Mouse (Mus musculus) thymus, adult 2 months (tissue): ENCODE data around the gene Erbb4. TPM values are rescaled to one million over a fixed set of nuclear protein-coding genes. Genes with fewer than 3 reads are reported as not detected.

ENCODE experiments used
- DNase-seq: peaks from one replicate; pipeline ENCODE4 v3.0.0; 2021
- H3K27ac ChIP-seq: fragments of 200-500 bp; 2 replicates; pipeline ENCODE4 v1.5.1; 2012; ENCODE audit warnings: low read length, control low read depth; ENCODE audit not compliant: control insufficient read depth, insufficient read depth
- H3K27me3 ChIP-seq: fragments of 200-500 bp; 2 replicates; pipeline ENCODE4 v1.6.1; 2012; ENCODE audit warnings: mild to moderate bottlenecking, low read length, moderate library complexity, mixed read lengths; ENCODE audit not compliant: control insufficient read depth, insufficient read depth
- H3K36me3 ChIP-seq: fragments of 200-500 bp; 2 replicates; pipeline ENCODE4 v1.6.1; 2012; ENCODE audit warnings: mild to moderate bottlenecking, low read length, moderate library complexity; ENCODE audit not compliant: control insufficient read depth, insufficient read depth
- H3K4me1 ChIP-seq: fragments of 200-500 bp; replicated peaks from 2 replicates; pipeline ENCODE4 v1.6.1; 2012; ENCODE audit warnings: low read length; ENCODE audit not compliant: control insufficient read depth, insufficient read depth
- H3K4me3 ChIP-seq: fragments of 200-500 bp; 2 replicates; pipeline ENCODE4 v1.5.1; 2012; ENCODE audit warnings: mild to moderate bottlenecking, low read length, control low read depth, moderate library complexity; ENCODE audit not compliant: control insufficient read depth, insufficient read depth
- CTCF ChIP-seq: fragments of 200-500 bp; IDR thresholded peaks from 2 replicates; pipeline ENCODE4 v1.5.1; 2012; ENCODE audit warnings: mild to moderate bottlenecking, control low read depth, low read length, moderate library complexity, borderline replicate concordance; ENCODE audit not compliant: control insufficient read depth, poor library complexity, insufficient read depth; ENCODE audit errors: extremely low read depth
- POLR2A ChIP-seq: fragments of 200-500 bp; IDR thresholded peaks from 2 replicates; pipeline ENCODE4 v1.6.1; 2012; ENCODE audit warnings: mild to moderate bottlenecking, low read length, control low read depth, moderate library complexity; ENCODE audit not compliant: control insufficient read depth, poor library complexity, insufficient read depth; ENCODE audit errors: extremely low read depth
- WGBS: fragments of 180-500 bp; shearing (Covaris S2); methylation state at CpG from one replicate; pipeline ENCODE4 v1.1.7; 2018; 5-methylcytosine and 5-hydroxymethylcytosine counted together
- polyA plus RNA-seq: library from polyadenylated mRNA; depleted of rRNA; stranded (reverse); fragments of >200 nt; gene quantifications from 2 replicates; pipeline ENCODE4 v1.2.3, GENCODE M21; 2012

Gene Erbb4
- polyA plus RNA-seq, 1 experiment = 0.09 TPM

DNA sequence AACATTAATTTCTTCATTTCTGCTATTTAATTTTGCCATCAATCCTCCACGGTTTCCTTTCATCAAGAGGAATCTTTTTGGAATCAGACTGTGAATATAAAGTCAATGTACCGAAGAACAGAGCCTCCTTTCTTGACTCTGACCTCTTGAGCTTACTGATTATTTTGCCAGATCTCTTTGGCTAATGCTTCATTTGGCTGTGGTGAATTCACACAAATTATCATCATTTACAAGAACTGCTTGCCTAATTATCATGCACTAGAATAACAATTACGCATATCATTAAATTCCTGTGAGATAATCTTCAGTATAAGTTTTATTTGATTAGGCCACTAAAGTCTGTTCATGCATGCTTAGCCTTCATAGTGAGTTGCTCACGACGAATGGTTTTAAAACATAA is 345.4 kb downstream of the Erbb4 start:
- Histone ChIP-seq H3K4me3 (no peak overlapping the region), H3K4me1 (no peaks in the 10 kb centered on the region), H3K27ac (no peak overlapping the region), H3K27me3 (no peaks in the 10 kb centered on the region), H3K36me3 (no peaks in the 10 kb centered on the region)
- TF ChIP-seq POLR2A (no peak), CTCF (no peak)
- DNase-seq = no peak
- 92% methylated on average over 5 of the region's 5 CpGs for WGBS

DNA sequence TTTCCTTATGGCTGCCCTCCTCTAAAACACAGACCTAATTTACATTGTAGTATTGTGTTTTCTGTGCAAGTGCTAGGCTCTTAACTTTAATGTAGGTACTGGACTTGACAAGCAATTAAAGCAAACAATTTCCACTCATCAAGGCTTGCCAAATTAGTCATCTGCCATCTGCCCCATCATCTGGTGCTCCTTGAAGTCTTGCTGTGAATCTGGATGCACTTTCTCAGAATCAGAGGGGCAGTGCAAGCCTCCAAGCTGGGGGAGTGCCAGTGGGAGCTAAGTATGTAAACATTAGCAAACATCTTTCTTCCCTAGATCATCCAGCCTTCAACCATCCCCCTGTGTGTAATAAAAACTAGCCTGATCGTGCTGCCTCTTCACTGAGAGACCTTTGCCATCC is 358.9 kb downstream of the Erbb4 start:
- H3K27ac ChIP-seq = no peak overlapping the region
- DNase-seq = no peak
- 36% methylated on average over 1 of the region's 1 CpGs for WGBS
- H3K27me3 ChIP-seq = no peaks in the 10 kb centered on the region
- TF ChIP-seq CTCF (no peak), POLR2A (no peak)
- H3K36me3 ChIP-seq = no peaks in the 10 kb centered on the region
- H3K4me1 ChIP-seq = no peaks in the 10 kb centered on the region
- H3K4me3 ChIP-seq = no peak overlapping the region

DNA sequence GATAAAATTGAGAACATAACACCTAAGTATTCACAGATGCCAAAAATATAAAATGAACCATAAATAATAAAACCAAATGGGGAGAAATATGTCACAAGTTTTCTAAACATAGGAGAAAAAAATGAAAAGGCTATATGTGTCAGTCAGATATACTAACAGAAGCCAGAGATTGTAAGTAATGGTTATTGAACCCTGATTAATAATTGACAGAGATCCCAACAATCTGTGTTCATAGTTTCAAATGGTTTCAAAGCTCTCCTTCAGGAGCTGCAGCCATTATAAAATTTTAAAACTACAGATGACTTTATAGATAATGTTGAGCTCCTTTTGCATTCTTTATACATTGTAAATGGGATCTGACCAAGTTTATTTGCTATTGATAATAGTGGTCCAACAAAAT is 426.4 kb downstream of the Erbb4 start:
- Histone ChIP-seq H3K4me1 (no peaks in the 10 kb centered on the region), H3K27me3 (no peaks in the 10 kb centered on the region), H3K36me3 (no peaks in the 10 kb centered on the region), H3K27ac (no peak overlapping the region), H3K4me3 (no peak overlapping the region)
- DNase-seq = no peak
- no peak for TF ChIP-seq CTCF
- no peak for TF ChIP-seq POLR2A

DNA sequence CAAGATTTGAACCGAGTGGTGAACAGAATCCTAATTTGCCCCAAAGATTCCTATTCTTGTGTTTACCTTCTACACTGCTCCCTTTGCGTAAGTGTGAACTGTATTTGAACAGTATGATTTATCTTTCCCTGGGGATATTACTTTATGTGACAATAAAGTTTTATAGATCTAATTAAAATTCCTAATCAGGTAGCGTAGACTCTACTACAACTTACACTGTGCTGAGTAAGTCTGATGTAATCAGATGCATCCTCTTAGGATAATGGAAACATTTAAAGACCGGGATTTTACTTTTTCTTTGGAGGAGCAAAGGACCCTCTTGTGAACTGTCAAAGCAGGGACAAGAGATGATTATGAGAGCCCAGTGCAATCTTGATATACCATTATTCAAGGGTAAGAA is 433.2 kb downstream of the Erbb4 start:
- no peaks in the 10 kb centered on the region for H3K27me3 ChIP-seq
- H3K27ac ChIP-seq = no peak overlapping the region
- WGBS = 94% methylated on average over 4 of the region's 4 CpGs
- no peak for DNase-seq
- TF ChIP-seq POLR2A = no peak
- TF ChIP-seq CTCF = no peak
- no peak overlapping the region for H3K4me3 ChIP-seq
- no peaks in the 10 kb centered on the region for H3K36me3 ChIP-seq
- no peaks in the 10 kb centered on the region for H3K4me1 ChIP-seq

DNA sequence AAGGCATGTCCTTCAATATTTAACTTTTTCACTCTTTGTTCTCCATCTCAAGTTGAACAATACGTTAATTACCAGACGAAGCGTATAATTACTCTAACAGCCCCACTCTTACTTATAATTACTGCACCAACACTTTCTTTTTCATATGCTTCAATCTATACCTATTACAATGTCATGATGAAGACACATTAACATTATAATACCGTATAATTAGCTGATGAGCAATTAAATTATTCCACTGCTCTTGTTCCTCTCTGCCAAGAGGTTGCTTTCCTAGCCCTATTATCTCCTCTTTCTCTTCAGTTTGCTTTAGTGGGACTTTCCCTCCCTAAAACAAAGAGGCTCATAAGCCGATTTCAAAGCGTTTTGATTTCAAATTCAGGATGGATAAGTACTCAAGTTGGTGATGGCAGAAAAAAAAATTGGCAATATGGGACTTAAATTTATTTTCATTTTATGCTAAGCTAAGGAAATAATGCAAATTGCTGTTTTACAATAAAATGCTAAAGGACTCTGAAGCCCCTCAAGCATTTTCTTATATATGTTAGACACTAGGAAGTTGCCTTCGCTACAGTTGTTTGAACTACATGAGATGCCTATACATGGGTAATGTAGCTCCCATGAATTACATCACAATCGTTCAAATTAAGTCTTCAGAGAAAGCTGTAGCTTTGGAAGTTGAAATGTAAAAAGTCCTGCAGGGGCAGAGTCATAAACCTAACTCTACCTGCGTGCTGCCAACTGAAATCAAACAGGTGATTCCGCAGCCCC is 440.8 kb downstream of the Erbb4 start:
- TF ChIP-seq POLR2A = no peak
- no peak for TF ChIP-seq CTCF
- Histone ChIP-seq H3K4me3 (no peak overlapping the region), H3K27me3 (no peaks in the 10 kb centered on the region), H3K4me1 (no peaks in the 10 kb centered on the region), H3K36me3 (no peaks in the 10 kb centered on the region), H3K27ac (no peak overlapping the region)
- DNase-seq = no peak
- 92% methylated on average over 10 of the region's 10 CpGs for WGBS

DNA sequence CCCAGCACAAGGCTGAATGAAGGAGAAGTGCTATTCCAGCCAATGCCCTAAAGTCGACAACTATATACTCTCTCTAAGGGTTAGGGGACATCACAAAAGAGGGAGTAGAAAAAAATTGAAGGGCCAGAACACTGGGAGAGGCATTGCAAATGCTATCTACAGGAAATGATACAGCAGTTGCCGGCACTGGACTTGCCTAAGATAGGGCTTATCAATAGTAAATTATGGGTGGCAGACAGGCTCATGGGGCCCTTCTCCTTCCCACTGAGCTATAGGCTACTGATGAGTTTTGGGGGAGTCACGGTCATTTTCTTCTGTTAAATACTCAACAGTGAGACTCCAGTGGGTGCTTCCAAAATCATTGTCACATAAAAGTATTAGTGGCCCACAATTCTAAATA is 517.4 kb downstream of the Erbb4 start:
- Histone ChIP-seq H3K4me3 (no peak overlapping the region), H3K27me3 (no peaks in the 10 kb centered on the region), H3K27ac (no peak overlapping the region), H3K36me3 (no peaks in the 10 kb centered on the region), H3K4me1 (no peaks in the 10 kb centered on the region)
- 86% methylated on average over 3 of the region's 3 CpGs for WGBS
- TF ChIP-seq CTCF (no peak), POLR2A (no peak)
- DNase-seq = no peak
